Comparison of ENCODE assay signal across 26 mouse cellular contexts in genomic region chr4:107091696-107092095, GRCm38 (mm10). TPM values are rescaled to one million over a fixed set of nuclear protein-coding genes. Genes with fewer than 3 reads are reported as not detected.
DNase-seq lines count a peak whose midpoint lies in the region; ATAC-seq and TF ChIP-seq lines count a peak whose summit lies in the region.
"Had no signal": no experiment of that assay in that cellular context is flagged by ENCODE, and none has a peak within 500 bp of the region (broad histone marks: within the 10 kb centered on the region; RNA-seq: fewer than 3 reads in every experiment).

No protein-coding gene starts in this region.

- TF ChIP-seq CTCF in testis, adult 2 months (IDR thresholded peaks at IDR 0.05; ENCODE audit: control insufficient read depth, insufficient read depth, insufficient replicate concordance, low read depth, low read length), result no peak

- no peak overlapping the region for H3K9ac ChIP-seq in hindbrain, embryonic 14.5 days
- H3K9ac ChIP-seq: embryonic facial prominence, embryonic 15.5 days; heart, embryonic 15.5 days; hindbrain, embryonic 12.5 days had no signal

- H3K4me1 ChIP-seq in hindbrain, embryonic 10.5 days (replicated peaks), result peaks cover 62% of the 10 kb centered on the region
- H3K4me1 ChIP-seq in hindbrain, embryonic 14.5 days (replicated peaks; ENCODE audit: control insufficient read depth, insufficient read depth, low read length), result peaks cover 9% of the 10 kb centered on the region
- no peaks in the 10 kb centered on the region for H3K4me1 ChIP-seq in testis, adult 2 months (ENCODE audit: control insufficient read depth, insufficient read depth, low read length)

- H3K27ac ChIP-seq in hindbrain, embryonic 10.5 days, result peak overlapping the region; percentile 66
- H3K27ac ChIP-seq in hindbrain, embryonic 14.5 days, result no peak overlapping the region
- H3K27ac ChIP-seq in testis, adult 2 months (ENCODE audit: control insufficient read depth, insufficient read depth, low read depth, low read length), result 0 out of 2 replicates have a peak overlapping the region, but pooled peaks have one; percentile 36
- H3K27ac ChIP-seq: embryonic facial prominence, embryonic 15.5 days; heart, adult 2 months; heart, embryonic 15.5 days; hindbrain, embryonic 12.5 days; hindbrain, postnatal 0 days had no signal

- no peak for TF ChIP-seq POLR2A in testis, adult 2 months (IDR thresholded peaks at IDR 0.05; ENCODE audit: control insufficient read depth, low read depth, low read length)

- H3K27me3 ChIP-seq in hindbrain, embryonic 10.5 days (ENCODE audit: insufficient read depth, poor library complexity, severe bottlenecking), result no peaks in the 10 kb centered on the region
- H3K27me3 ChIP-seq in hindbrain, embryonic 14.5 days (ENCODE audit: control insufficient read depth, insufficient read depth, low read length), result no peaks in the 10 kb centered on the region
- no peaks in the 10 kb centered on the region for H3K27me3 ChIP-seq in testis, adult 2 months (ENCODE audit: control insufficient read depth, insufficient read depth, low read length)
- H3K27me3 ChIP-seq: embryonic facial prominence, embryonic 15.5 days; heart, embryonic 15.5 days; hindbrain, embryonic 12.5 days had no signal

- no peaks in the 10 kb centered on the region for H3K9me3 ChIP-seq in hindbrain, embryonic 10.5 days
- no peaks in the 10 kb centered on the region for H3K9me3 ChIP-seq in hindbrain, embryonic 14.5 days (ENCODE audit: control insufficient read depth, low read length)
- H3K9me3 ChIP-seq: embryonic facial prominence, embryonic 15.5 days; heart, embryonic 15.5 days; hindbrain, embryonic 12.5 days had no signal

- no peak overlapping the region for H3K4me3 ChIP-seq in hindbrain, embryonic 10.5 days
- no peak overlapping the region for H3K4me3 ChIP-seq in hindbrain, embryonic 14.5 days (replicated peaks; ENCODE audit: low read length)
- H3K4me3 ChIP-seq in testis, adult 2 months (ENCODE audit: control insufficient read depth, low read depth, low read length), result no peak overlapping the region
- H3K4me3 ChIP-seq: embryonic facial prominence, embryonic 15.5 days; erythroblast, embryonic 14.5 days; heart, adult 2 months; heart, embryonic 15.5 days; hindbrain, embryonic 12.5 days had no signal

- ATAC-seq in hindbrain, embryonic 14.5 days (ENCODE audit: low FRiP score), result no peak
- ATAC-seq: forebrain, embryonic 16.5 days; hindbrain, postnatal 0 days had no signal

- intact Hi-C loops in left cerebral cortex, postnatal 10 days (cut with DNase I), result no loop called here

- DNase-seq in hindbrain, embryonic 10.5 days (ENCODE audit: low spot score), result no peak
- no peak for DNase-seq in hindbrain, embryonic 14.5 days (ENCODE audit: low spot score)
- DNase-seq in testis, postnatal 10 days (ENCODE audit: low spot score), result no peak
- peak; percentile 72 for DNase-seq in adrenal gland, postnatal 25 days
- no peak for DNase-seq in urinary bladder, postnatal 14 days (ENCODE audit: low spot score)
- no peak for DNase-seq in left cerebral cortex, postnatal 10 days (ENCODE audit: extremely low spot score in 1 of 2, low spot score in 2 of 2)
- no peak for DNase-seq in urinary bladder, adult 18-20 months (ENCODE audit: low spot score in 2 of 2)
- DNase-seq: cerebellum, adult 2 months; gastrocnemius, postnatal 14 days; heart, adult 2 months; heart, postnatal 14 days had no signal

- H3K4me2 ChIP-seq in hindbrain, embryonic 14.5 days (replicated peaks), result no peak overlapping the region
- H3K4me2 ChIP-seq: embryonic facial prominence, embryonic 15.5 days; heart, embryonic 11.5 days; heart, embryonic 15.5 days; hindbrain, embryonic 12.5 days had no signal

- H3K36me3 ChIP-seq in hindbrain, embryonic 10.5 days, result no peaks in the 10 kb centered on the region
- H3K36me3 ChIP-seq in hindbrain, embryonic 14.5 days (replicated peaks; ENCODE audit: control insufficient read depth, insufficient read depth), result no peaks in the 10 kb centered on the region
- H3K36me3 ChIP-seq in testis, adult 2 months (ENCODE audit: control insufficient read depth, insufficient read depth, low read length), result no peaks in the 10 kb centered on the region
- H3K36me3 ChIP-seq: embryonic facial prominence, embryonic 15.5 days; heart, embryonic 15.5 days; hindbrain, embryonic 12.5 days had no signal

- 83% methylated on average over 14 of the region's 14 CpGs for WGBS in hindbrain, embryonic 10.5 days
- WGBS in hindbrain, embryonic 14.5 days, result 86% methylated on average over 14 of the region's 14 CpGs

RNA-seq across cellular contexts. Expression of gene Cdcp2, which starts 5.0 kb away (rescaled TPM):
- polyA plus RNA-seq in hindbrain, embryonic 10.5 days (2016; fragmentation: Nextera tagmentation; extraction: Ambion mirVana), result 0.30 TPM in 2 replicates
- polyA plus RNA-seq in hindbrain, embryonic 14.5 days (2014; fragmentation: Nextera tagmentation; extraction: Ambion mirVana), result not detected in 2 replicates
- polyA plus RNA-seq in testis, adult 2 months (2012; rRNA removed), result not detected in 2 replicates
- not detected in 2 replicates for total RNA-seq in adrenal gland, postnatal 25 days (2021)
- total RNA-seq in left cerebral cortex, postnatal 10 days (2021), result not detected
- total RNA-seq: adrenal gland, adult 18-20 months; gastrocnemius, adult 18-20 months; gastrocnemius, postnatal 14 days; heart, adult 2 months; heart, postnatal 14 days; MEL had no signal
- polyA plus RNA-seq: C2C12; cerebellum, adult 2 months; embryonic facial prominence, embryonic 11.5 days; embryonic facial prominence, embryonic 15.5 days; forebrain, embryonic 16.5 days; frontal cortex, adult 2 months; heart, adult 2 months; heart, embryonic 11.5 days; heart, embryonic 15.5 days; intestine, embryonic 14.5 days had no signal

RNA-seq across cellular contexts. Expression of gene Cyb5rl, which starts 24.9 kb away (rescaled TPM):
- polyA plus RNA-seq in hindbrain, embryonic 10.5 days (2016; fragmentation: Nextera tagmentation; extraction: Ambion mirVana), result 7.6 and 8.9 TPM in 2 replicates
- 2.7 and 4.8 TPM in 2 replicates for polyA plus RNA-seq in hindbrain, embryonic 14.5 days (2014; fragmentation: Nextera tagmentation; extraction: Ambion mirVana)
- 5.7 and 7.2 TPM in 2 replicates for polyA plus RNA-seq in testis, adult 2 months (2012; rRNA removed)
- 18.7 and 29.8 TPM in 2 replicates for total RNA-seq in adrenal gland, postnatal 25 days (2021)
- 1 to 10 TPM; 9.0 to 9.7 TPM for total RNA-seq in left cerebral cortex, postnatal 10 days (2021)

RNA-seq across cellular contexts. Expression of gene Mrpl37, which starts 25.0 kb away (rescaled TPM):
- polyA plus RNA-seq in hindbrain, embryonic 10.5 days (2016; fragmentation: Nextera tagmentation; extraction: Ambion mirVana), result 116 and 121 TPM in 2 replicates
- polyA plus RNA-seq in hindbrain, embryonic 14.5 days (2014; fragmentation: Nextera tagmentation; extraction: Ambion mirVana), result 86.2 and 89.8 TPM in 2 replicates
- 73.8 and 74.4 TPM in 2 replicates for polyA plus RNA-seq in testis, adult 2 months (2012; rRNA removed)
- total RNA-seq in adrenal gland, postnatal 25 days (2021), result 92.2 and 107 TPM in 2 replicates
- 10 to 100 TPM; 64.0 to 67.7 TPM for total RNA-seq in left cerebral cortex, postnatal 10 days (2021)
